Mouse (Mus musculus) T-helper 17 cell (primary cell): ENCODE measurements at regions not wholly inside any gene's neighbourhood (a gene's known extent, or its start where the extent isn't known, plus 50 kb on each side); places are given as distances from the start of the nearest gene placed in this dataset.

Source experiments
- in situ Hi-C, 2 experiments: fragments of 300-600 bp; cut with MboI, MseI; formaldehyde crosslinking; loops; 1 replicate in 1 of 2; 2 replicates in 1 of 2; pipeline ENCODE4 v1.15.1; 2025; ENCODE audit warnings: high pct_unique_total_duplicates in 2 of 2

GRCm38 (mm10) chr2:21267149-21267761 is 61.7 kb downstream of the Thnsl1 start:
- in situ Hi-C loops, result no loop called here

- in situ Hi-C loops, result loop anchor here in 1 of 2 experiments (10.0 kb wide), 1 partner anchor 1545 kb away; no protein-coding TSS in a partner anchor
Measured at GRCm38 (mm10) chr2:21269989-21270846, 64.7 kb downstream of the Thnsl1 start.

- in situ Hi-C loops, result loop anchor here in 1 of 2 experiments (10.0 kb wide), 1 partner anchor 1549 kb away; no protein-coding TSS in a partner anchor
Measured at GRCm38 (mm10) chr2:21273416-21273815, 67.9 kb downstream of the Thnsl1 start.

GRCm38 (mm10) chr2:21275315-21275714 is 69.8 kb downstream of the Thnsl1 start:
- in situ Hi-C loops, result loop anchor here in 1 of 2 experiments (10.0 kb wide), 1 partner anchor 1551 kb away; no protein-coding TSS in a partner anchor

- in situ Hi-C loops, result loop anchor here in 1 of 2 experiments (5.0 kb wide), 1 partner anchor 626 kb away; no protein-coding TSS in a partner anchor
Measured at GRCm38 (mm10) chr2:21280794-21281420, 75.4 kb downstream of the Thnsl1 start.

- in situ Hi-C loops, result loop anchor here in 1 of 2 experiments (5.0 kb wide), 1 partner anchor 625 kb away; no protein-coding TSS in a partner anchor
Measured at GRCm38 (mm10) chr2:21282505-21283200, 77.1 kb downstream of the Thnsl1 start.

GRCm38 (mm10) chr2:21284881-21285280 is 79.4 kb downstream of the Thnsl1 start:
- in situ Hi-C loops, result loop anchor here in 1 of 2 experiments (5.0 kb wide), 2 partner anchors 67 to 622 kb away; no protein-coding TSS in a partner anchor

- in situ Hi-C loops, result loop anchor here in 1 of 2 experiments (5.0 kb wide), 1 partner anchor 65 kb away; no protein-coding TSS in a partner anchor
Measured at GRCm38 (mm10) chr2:21287786-21288185, 79.6 kb upstream of the Gpr158 start.

- in situ Hi-C loops, result loop anchor here in 1 of 2 experiments (5.0 to 10.0 kb wide), 3 partner anchors 625 to 1872 kb away; no protein-coding TSS in a partner anchor
Measured at GRCm38 (mm10) chr2:21292669-21293151, 74.6 kb upstream of the Gpr158 start.

GRCm38 (mm10) chr2:21294002-21294401 is 73.3 kb upstream of the Gpr158 start:
- in situ Hi-C loops, result loop anchor here in 1 of 2 experiments (5.0 to 10.0 kb wide), 3 partner anchors 623 to 1871 kb away; no protein-coding TSS in a partner anchor

- in situ Hi-C loops, result loop anchor here in 1 of 2 experiments (10.0 kb wide), 2 partner anchors 1245 to 1865 kb away; no protein-coding TSS in a partner anchor
Measured at GRCm38 (mm10) chr2:21299681-21300080, 67.7 kb upstream of the Gpr158 start.
